Mouse (Mus musculus) CD8-positive naive resting alpha-beta T cell, adult 57 days (primary cell): ENCODE data around the gene Reg3b. TPM values are rescaled to one million over a fixed set of nuclear protein-coding genes. Genes with fewer than 3 reads are reported as not detected.

ENCODE experiments used
- total RNA-seq: library from RNA; stranded (reverse); gene quantifications from one replicate; pipeline ENCODE4 v1.2.4, GENCODE M21; 2023

Reg3b gene
- not detected for total RNA-seq

DNA sequence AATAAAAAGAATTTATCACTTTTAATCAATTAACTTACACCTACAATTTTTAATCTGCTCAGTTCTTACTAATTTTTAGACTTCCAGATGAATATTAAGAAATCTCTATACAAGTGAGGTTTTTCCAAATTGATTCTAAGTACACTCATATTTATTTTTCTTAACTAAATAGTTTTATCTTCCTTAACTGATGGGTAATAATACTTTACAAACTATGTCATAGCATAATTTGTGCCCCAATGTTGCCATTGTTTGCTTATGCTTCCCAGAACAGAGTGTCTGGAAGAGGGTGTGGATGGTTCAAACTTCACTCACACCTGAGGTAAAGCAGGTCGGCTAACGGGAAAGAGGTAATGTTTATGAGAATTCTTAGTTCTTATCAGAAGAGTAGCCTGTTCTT lies at the start of gene Reg3b:
Gene Reg3b (plus strand): TSS at position 301 of the 400 bp plus-strand sequence.

GRCm38 (mm10) chr6:78378765-78379164 lies 8.3 kb downstream of the Reg3b start, which contains the start of gene Reg3d:
TSS of gene Reg3d (minus strand) at chr6:78378865.

GRCm38 (mm10) chr6:78380409-78380808 lies 10.0 kb downstream of the Reg3b start, which contains the start of gene Reg3a:
TSS of gene Reg3a (plus strand) at chr6:78380709.

DNA sequence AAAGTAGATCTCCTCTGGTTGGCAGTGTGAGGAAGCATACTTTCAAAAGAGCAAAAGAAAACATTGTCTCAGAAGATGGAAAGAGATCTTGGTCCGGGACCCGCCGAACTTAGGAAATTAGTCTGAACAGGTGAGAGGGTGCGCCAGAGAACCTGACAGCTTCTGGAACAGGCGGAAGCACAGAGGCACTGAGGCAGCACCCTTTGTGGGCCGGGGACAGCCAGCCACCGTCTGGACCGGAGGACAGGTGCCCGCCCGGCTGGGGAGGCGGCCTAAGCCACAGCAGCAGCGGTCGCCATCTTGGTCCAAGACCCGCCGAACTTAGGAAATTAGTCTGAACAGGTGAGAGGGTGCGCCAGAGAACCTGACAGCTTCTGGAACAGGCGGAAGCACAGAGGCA lies 24.9 kb downstream of the Reg3b start, which contains the start of gene Reg2:
Gene Reg2 (plus strand): TSS at position 301 of the 400 bp plus-strand sequence.

DNA sequence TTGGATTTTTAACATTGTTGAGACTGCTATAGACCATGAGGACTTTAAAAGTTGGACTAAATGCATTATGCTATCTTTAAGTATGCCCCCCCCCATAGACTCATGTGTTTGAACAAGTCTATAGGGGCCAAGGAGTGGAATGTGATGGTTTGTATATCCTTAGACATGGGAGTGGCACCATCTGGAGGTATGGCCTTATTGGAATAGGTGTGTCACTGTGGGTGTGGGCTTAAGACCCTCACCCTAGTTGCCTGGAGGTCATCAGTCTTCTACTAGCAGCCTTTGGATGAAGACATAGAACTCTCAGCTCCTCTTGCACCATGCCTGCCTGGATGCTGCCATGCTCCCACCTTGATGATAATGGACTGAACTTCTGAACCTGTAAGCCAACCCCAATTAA lies 52.0 kb downstream of the Reg3b start, which contains the start of gene Reg1:
Gene Reg1 (plus strand): TSS at position 301 of the 400 bp plus-strand sequence.

Other genes starting within 250 kb of the Reg3b start
- gene Reg3d, start 8.2 kb downstream of the Reg3b start, total RNA-seq = not detected
- gene Reg3a, start 10.1 kb downstream of the Reg3b start, total RNA-seq = not detected
- gene Reg2, start 25.0 kb downstream of the Reg3b start, total RNA-seq = not detected
- gene Reg1, start 52.1 kb downstream of the Reg3b start, total RNA-seq = 2.6 TPM
- gene Reg3g, start 98.2 kb downstream of the Reg3b start, total RNA-seq = not detected